Mouse (Mus musculus) midbrain, embryonic 11.5 days (tissue): ENCODE data around the gene Cdk5r1. TPM values are rescaled to one million over a fixed set of nuclear protein-coding genes. Genes with fewer than 3 reads are reported as not detected.

Experiments
- ATAC-seq: fragments of 200-750 bp; cut with Nextera tagmentation; 2 replicates; pipeline ENCODE4 v1.8.0; 2017; ENCODE audit warnings: moderate TSS enrichment, moderate library complexity; ENCODE audit not compliant: low FRiP score
- DNase-seq: peaks from one replicate; pipeline ENCODE4 v3.0.0; 2015; ENCODE audit warnings: low spot score; ENCODE audit errors: missing footprints
- H3K27ac ChIP-seq: fragments of 300-500 bp; sonication (generic); 2 replicates; pipeline ENCODE4 v1.5.1; 2014; ENCODE audit warnings: low read depth, low read length
- H3K27me3 ChIP-seq: fragments of 300-500 bp; sonication (generic); 2 replicates; pipeline ENCODE4 v1.6.1; 2014; ENCODE audit warnings: mild to moderate bottlenecking, low read length, moderate library complexity, mixed read lengths; ENCODE audit not compliant: control insufficient read depth, insufficient read depth
- H3K36me3 ChIP-seq: fragments of 300-500 bp; sonication (generic); 2 replicates; pipeline ENCODE4 v1.6.1; 2014; ENCODE audit warnings: mild to moderate bottlenecking, low read length, moderate library complexity, mixed read lengths; ENCODE audit not compliant: control insufficient read depth, insufficient read depth
- H3K4me1 ChIP-seq: fragments of 300-500 bp; sonication (generic); 2 replicates; pipeline ENCODE4 v1.6.1; 2014; ENCODE audit warnings: low read length; ENCODE audit not compliant: control insufficient read depth, insufficient read depth
- H3K4me2 ChIP-seq: fragments of 300-500 bp; sonication (generic); 2 replicates; pipeline ENCODE4 v1.6.1; 2014; ENCODE audit warnings: mild to moderate bottlenecking, moderate library complexity
- H3K4me3 ChIP-seq: fragments of 300-500 bp; sonication (generic); 2 replicates; pipeline ENCODE4 v1.5.1; 2014; ENCODE audit warnings: low read depth, low read length
- H3K9ac ChIP-seq: fragments of 300-500 bp; sonication (generic); 2 replicates; pipeline ENCODE4 v1.6.1; 2014; ENCODE audit warnings: low read length
- H3K9me3 ChIP-seq: fragments of 300-500 bp; sonication (generic); 2 replicates; pipeline ENCODE4 v1.6.1; 2016; ENCODE audit warnings: low read length; ENCODE audit not compliant: control insufficient read depth
- WGBS: fragments of 180-500 bp; shearing (Covaris S2); extraction: QIAGEN DNeasy Blood & Tissue Kit; methylation state at CpG from one replicate; pipeline ENCODE4 v1.1.7; 2014; 5-methylcytosine and 5-hydroxymethylcytosine counted together
- polyA plus RNA-seq: library from polyadenylated mRNA; unstranded; fragments of >200 nt; fragmentation: Nextera tagmentation; extraction: Ambion mirVana; gene quantifications from 2 replicates; pipeline ENCODE4 v1.2.1, GENCODE M21; 2014

The Cdk5r1 gene
- polyA plus RNA-seq, 1 experiment from 2014 or later, result 16.3 TPM

DNA sequence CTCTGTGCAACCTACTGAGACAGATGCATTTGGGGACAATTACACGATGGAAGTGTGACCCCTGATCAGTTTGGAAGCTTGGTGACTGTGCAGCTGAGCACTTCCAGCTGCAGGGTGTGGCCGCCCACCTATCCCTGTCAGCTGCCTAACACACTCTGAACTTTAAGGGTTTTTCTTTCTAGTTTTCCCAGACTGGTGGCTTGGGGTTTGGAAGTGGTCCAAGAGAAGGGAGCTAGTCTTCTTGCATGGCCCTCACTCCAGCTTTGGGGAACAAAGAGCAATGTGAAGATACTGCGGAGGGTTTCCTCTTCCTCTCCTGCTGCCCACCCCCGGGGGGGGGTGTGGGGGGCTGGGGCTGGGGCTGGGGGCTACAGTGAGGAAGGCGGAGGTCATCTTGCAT is 2.6 kb downstream of the Cdk5r1 start:
- H3K27me3 ChIP-seq, result peaks cover 20% of the 10 kb centered on the region
- no peaks in the 10 kb centered on the region for H3K36me3 ChIP-seq
- H3K4me2 ChIP-seq, result peak overlapping the region; percentile 88
- peaks cover 30% of the 10 kb centered on the region for H3K4me1 ChIP-seq
- H3K4me3 ChIP-seq, result peak overlapping the region; percentile 54
- no peak overlapping the region for H3K27ac ChIP-seq
- no peak for DNase-seq
- 69% methylated on average over 5 of the region's 5 CpGs for WGBS
- peak overlapping the region; percentile 86 for H3K9ac ChIP-seq
- no peaks in the 10 kb centered on the region for H3K9me3 ChIP-seq
- no peak for ATAC-seq

DNA sequence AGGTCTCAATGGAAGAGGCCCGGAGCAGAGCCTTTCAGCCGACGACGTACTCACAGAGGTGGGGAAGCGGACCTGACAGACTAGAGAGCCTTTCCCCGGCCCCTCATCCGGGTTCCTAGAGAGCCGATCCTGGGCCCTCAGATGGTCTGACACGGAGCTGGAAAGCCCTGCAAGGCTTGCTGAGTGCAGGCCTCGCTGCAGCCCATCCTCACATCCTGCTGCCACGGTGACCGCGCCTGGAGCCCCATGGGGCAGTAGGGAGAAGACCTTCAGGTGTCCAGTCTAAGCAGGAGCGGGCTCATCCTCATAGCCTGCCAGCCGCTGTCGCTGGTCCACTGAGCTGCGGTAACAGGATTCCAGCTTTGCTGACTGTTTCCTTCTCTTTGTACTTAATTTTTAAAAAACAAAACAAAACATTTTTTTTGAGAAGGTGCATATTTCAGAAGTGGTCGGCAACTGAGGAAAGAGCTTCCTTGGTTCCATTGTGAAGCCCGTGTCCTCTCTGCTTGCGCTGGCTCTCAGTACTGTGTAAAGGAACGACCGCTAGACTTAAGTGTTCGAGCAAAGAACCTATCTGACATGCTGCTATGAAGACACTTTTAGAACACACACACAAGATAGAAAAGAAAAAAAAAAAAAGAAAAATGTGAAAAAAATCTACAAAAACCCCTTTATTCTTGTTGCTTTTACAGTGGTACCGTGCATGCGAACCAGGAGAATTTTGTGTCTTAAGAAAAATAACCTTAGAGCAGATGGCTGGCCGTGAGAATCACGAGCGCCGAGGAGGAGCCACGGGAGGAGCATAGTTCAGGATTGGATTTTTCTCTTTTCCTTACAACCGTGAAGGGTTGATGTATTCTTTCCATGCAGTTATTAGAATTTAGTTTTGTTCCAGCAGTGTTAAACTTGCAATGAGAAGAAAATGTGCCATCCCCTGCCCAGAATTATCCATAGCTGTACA is 3.4 kb downstream of the Cdk5r1 start:
- H3K27me3 ChIP-seq, result peaks cover 15% of the 10 kb centered on the region
- ATAC-seq (no peak), DNase-seq (no peak)
- H3K36me3 ChIP-seq, result no peaks in the 10 kb centered on the region
- peaks cover 30% of the 10 kb centered on the region for H3K4me1 ChIP-seq
- peak overlapping the region; percentile 86 for H3K9ac ChIP-seq
- no peaks in the 10 kb centered on the region for H3K9me3 ChIP-seq
- 76% methylated on average over 31 of the region's 31 CpGs for WGBS
- H3K4me3 ChIP-seq, result peak overlapping the region; percentile 54
- H3K27ac ChIP-seq, result no peak overlapping the region
- H3K4me2 ChIP-seq, result peak overlapping the region; percentile 88

- H3K4me1 ChIP-seq, result peaks cover 26% of the 10 kb centered on the region
- H3K4me2 ChIP-seq, result peak overlapping the region; percentile 30
- no peaks in the 10 kb centered on the region for H3K9me3 ChIP-seq
- H3K9ac ChIP-seq, result no peak overlapping the region
- H3K36me3 ChIP-seq, result no peaks in the 10 kb centered on the region
- no peak overlapping the region for H3K4me3 ChIP-seq
- ATAC-seq, result no peak
- WGBS, result 73% methylated on average over 13 of the region's 13 CpGs
- H3K27me3 ChIP-seq, result peaks cover 12% of the 10 kb centered on the region
- DNase-seq, result no peak
- no peak overlapping the region for H3K27ac ChIP-seq
Measured at GRCm38 (mm10) chr11:80481409-80482050, 4.7 kb downstream of the Cdk5r1 start.

GRCm38 (mm10) chr11:80482347-80482746 is 5.5 kb downstream of the Cdk5r1 start:
- WGBS, result 76% methylated on average over 10 of the region's 10 CpGs
- Histone ChIP-seq H3K4me1 (peaks cover 26% of the 10 kb centered on the region), H3K9ac (no peak overlapping the region)

DNA sequence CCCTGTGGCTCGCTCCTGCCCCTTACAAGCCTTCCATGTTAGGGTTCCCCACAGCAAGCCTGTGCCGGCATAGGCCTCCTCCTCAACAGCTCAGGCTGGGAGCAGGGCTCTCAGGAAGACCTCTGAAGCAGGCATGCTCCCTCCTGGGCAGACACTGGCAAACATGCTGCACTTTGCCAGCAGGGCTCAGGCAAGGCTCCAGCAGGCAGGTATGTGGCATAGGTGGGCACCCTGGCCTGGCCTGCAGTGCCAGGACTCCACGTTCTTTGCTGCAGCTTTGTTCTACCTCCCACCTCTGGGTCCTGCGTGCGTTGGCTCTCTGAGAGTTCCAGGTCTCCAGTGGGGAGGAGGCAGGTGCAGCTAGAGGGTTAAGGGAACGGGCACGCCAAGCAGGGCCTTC is 6.1 kb downstream of the Cdk5r1 start:
- no peak for ATAC-seq
- Histone ChIP-seq H3K27me3 (peaks cover 12% of the 10 kb centered on the region), H3K27ac (no peak overlapping the region), H3K4me1 (peaks cover 23% of the 10 kb centered on the region), H3K4me2 (no peak overlapping the region), H3K36me3 (no peaks in the 10 kb centered on the region), H3K9me3 (no peaks in the 10 kb centered on the region), H3K9ac (no peak overlapping the region), H3K4me3 (no peak overlapping the region)
- WGBS, result 84% methylated on average over 7 of the region's 7 CpGs
- no peak for DNase-seq

More at GRCm38 (mm10) chr11:80482347-80482746, 5.5 kb downstream of the Cdk5r1 start:
- ATAC-seq (no peak), DNase-seq (no peak)
- no peak overlapping the region for H3K4me3 ChIP-seq
- no peaks in the 10 kb centered on the region for H3K36me3 ChIP-seq
- no peak overlapping the region for H3K27ac ChIP-seq
- peaks cover 12% of the 10 kb centered on the region for H3K27me3 ChIP-seq
- H3K9me3 ChIP-seq, result no peaks in the 10 kb centered on the region
- no peak overlapping the region for H3K4me2 ChIP-seq

DNA sequence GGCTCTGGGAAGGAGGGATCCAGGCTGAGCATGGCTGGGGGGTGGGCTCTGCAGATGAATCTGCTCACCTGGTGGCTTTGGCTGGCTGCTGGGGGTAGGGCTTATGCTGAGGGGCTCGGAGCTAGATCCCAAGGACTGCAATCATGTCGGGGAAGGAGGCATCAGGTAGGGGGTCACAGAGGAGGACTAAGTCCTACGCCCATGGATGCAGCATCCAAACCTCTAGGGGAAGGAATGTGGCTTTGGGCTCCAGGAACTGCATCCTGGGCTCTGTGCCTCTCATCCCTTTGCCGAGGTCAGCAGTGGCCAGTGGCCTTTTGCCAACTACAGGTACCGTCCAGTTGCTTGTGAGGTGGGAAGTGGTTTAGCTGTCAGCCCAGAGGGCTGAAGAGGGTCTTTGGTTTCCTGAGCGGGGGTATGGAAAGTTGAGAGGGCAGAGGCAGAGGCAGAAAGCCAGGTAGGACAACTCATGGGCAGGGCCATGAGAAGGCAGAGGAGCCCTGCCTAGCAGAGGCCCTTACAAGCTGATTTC is 6.8 kb downstream of the Cdk5r1 start:
- no peak overlapping the region for H3K27ac ChIP-seq
- no peaks in the 10 kb centered on the region for H3K9me3 ChIP-seq
- WGBS, result 74% methylated on average over 6 of the region's 6 CpGs
- DNase-seq (no peak), ATAC-seq (no peak)
- H3K9ac ChIP-seq, result no peak overlapping the region
- no peak overlapping the region for H3K4me3 ChIP-seq
- no peak overlapping the region for H3K4me2 ChIP-seq
- H3K36me3 ChIP-seq, result no peaks in the 10 kb centered on the region
- peaks cover 6% of the 10 kb centered on the region for H3K27me3 ChIP-seq
- peaks cover 20% of the 10 kb centered on the region; the same call in 1 of the 2 replicates for H3K4me1 ChIP-seq

DNA sequence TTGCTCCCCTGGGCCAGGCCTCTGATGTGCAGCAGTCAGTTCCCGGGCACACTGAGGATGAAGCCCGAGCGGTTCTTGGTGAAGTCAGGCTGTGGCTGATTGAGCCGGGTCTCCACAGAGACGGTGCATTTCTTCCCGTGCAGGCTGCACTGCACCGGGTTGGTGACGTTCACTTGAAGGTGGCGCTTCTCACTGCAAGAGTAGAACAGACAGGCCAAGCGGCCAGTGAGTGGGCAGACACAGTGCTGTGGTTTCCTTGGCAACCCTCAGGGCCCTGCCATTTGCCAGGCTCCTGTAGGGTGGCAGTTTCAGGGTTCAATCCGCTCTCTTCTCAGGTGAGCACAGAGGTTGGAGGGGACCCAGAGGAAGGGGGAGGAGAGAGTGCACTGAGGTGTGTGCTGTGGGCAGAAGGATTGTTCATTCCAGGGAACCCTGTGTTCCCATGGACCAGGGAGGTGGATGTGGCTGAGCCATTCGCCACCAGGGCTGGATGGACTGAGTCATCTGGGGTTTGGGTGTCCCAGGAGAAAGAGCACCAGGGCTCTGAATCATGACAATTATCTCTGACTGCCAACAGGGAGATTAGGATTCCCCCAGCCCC is 7.5 kb downstream of the Cdk5r1 start:
- peak; percentile 58; the same call in 1 of the 2 replicates for ATAC-seq
- Histone ChIP-seq H3K27ac (no peak overlapping the region), H3K4me2 (no peak overlapping the region), H3K36me3 (no peaks in the 10 kb centered on the region), H3K9me3 (no peaks in the 10 kb centered on the region), H3K9ac (no peak overlapping the region), H3K27me3 (peaks cover 4% of the 10 kb centered on the region; the same call in 1 of the 2 replicates), H3K4me3 (no peak overlapping the region), H3K4me1 (peaks cover 23% of the 10 kb centered on the region)
- DNase-seq, result peak; percentile 81
- 33% methylated on average over 12 of the region's 12 CpGs for WGBS

GRCm38 (mm10) chr11:80485120-80485551 is 8.3 kb downstream of the Cdk5r1 start:
- ATAC-seq (no peak), DNase-seq (no peak)
- H3K9me3 ChIP-seq, result no peaks in the 10 kb centered on the region
- H3K9ac ChIP-seq, result no peak overlapping the region
- H3K4me3 ChIP-seq, result no peak overlapping the region
- no peak overlapping the region for H3K4me2 ChIP-seq
- no peak overlapping the region for H3K27ac ChIP-seq
- H3K27me3 ChIP-seq, result peaks cover 4% of the 10 kb centered on the region; the same call in 1 of the 2 replicates
- WGBS, result 82% methylated on average over 8 of the region's 9 CpGs
- H3K36me3 ChIP-seq, result no peaks in the 10 kb centered on the region
- H3K4me1 ChIP-seq, result peaks cover 20% of the 10 kb centered on the region
